Comparison of ENCODE assay signal across 10 mouse cellular contexts in the genomic region with DNA sequence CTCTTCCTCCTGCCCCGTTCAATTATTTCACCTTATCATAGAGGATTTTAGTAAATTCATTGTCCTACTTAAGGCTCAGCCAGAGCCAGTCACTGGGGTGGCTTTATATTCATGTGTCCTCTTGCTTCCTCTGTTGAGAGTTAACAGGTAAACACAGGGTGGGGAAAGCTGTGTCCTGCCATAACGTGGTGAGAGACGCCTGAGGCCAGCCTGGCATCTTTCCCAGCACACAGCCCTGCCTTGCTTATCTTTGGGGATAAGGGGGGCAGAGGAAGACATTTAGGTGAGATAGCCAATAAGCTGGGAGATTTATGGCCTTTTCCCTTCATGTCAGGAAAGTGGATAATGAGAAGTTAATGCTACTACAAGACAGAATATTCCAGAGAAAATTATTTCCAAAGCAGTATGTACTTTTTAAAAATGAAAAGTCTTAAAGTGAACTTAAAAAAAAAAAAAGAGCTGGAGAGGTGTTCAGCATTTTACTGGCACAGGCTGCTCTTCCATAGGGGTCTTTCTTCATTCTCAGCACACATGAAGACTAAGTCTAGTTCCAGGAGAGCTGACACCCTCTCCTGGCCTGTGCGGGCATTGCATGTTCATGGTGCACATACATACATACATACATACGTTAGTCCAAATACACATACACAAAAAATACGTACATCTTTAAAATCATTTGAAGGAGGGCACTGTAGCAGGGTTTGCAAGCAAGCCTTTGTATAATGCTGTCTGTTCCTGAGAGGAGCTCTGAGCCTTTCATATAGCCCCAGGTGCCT.
A peak's percentile ranks its signal among the peaks of the same experiment; 100 is the strongest.
DNase-seq lines count a peak whose midpoint lies in the region; ATAC-seq and TF ChIP-seq lines count a peak whose summit lies in the region.
"Had no signal": no experiment of that assay in that cellular context is flagged by ENCODE, and none has a peak within 500 bp of the region (broad histone marks: within the 10 kb centered on the region; RNA-seq: fewer than 3 reads in every experiment).

No protein-coding gene starts in this region.

- TF ChIP-seq CTCF in CH12.LX (conservative IDR thresholded peaks at IDR 0.05 in 1 of 2, IDR thresholded peaks at IDR 0.05 in 1 of 2; ENCODE audit: low read depth in 2 of 2, low read length in 2 of 2): peak in 1 of 2 experiments; percentile 40; a peak in 2 of 4 replicates
- peak; percentile 26; the same call in 1 of the 2 replicates for TF ChIP-seq CTCF in bone marrow, adult 2 months (IDR thresholded peaks at IDR 0.05; ENCODE audit: control insufficient read depth, insufficient read depth, low read length)
- TF ChIP-seq CTCF in liver, adult 2 months (IDR thresholded peaks at IDR 0.05; ENCODE audit: low read depth, low read length): peak; percentile 30; the same call in 1 of the 2 replicates

- H3K36me3 ChIP-seq in CH12.LX (replicated peaks in 1 of 2; ENCODE audit: control insufficient read depth in 1 of 2, insufficient read depth in 1 of 2, low read length in 1 of 2): peaks cover 22 to 83% of the 10 kb centered on the region in 2 experiments
- H3K36me3 ChIP-seq in liver, adult 2 months (ENCODE audit: control insufficient read depth, insufficient read depth, low read length): no peaks in the 10 kb centered on the region; the same call in 1 of the 2 replicates

- DNase-seq in heart, adult 18-20 months: peak; percentile 72 to 75
- DNase-seq in heart, postnatal 36 days: no peak
- no peak for DNase-seq in CH12.LX (ENCODE audit: extremely low read depth)
- DNase-seq in liver, adult 2 months (ENCODE audit: extremely low read depth, low read depth, low spot score): no peak
- DNase-seq in frontal cortex, adult 2 months (ENCODE audit: extremely low spot score in 1 of 2, low spot score in 1 of 2): no peak
- DNase-seq in thymus, adult 18-20 months: no peak
- DNase-seq: cerebellum, adult 9-11 months had no signal

- TF ChIP-seq RAD21 in CH12.LX (IDR thresholded peaks at IDR 0.05; ENCODE audit: low read depth, low read length): peak; percentile 13

- peaks cover 4% of the 10 kb centered on the region for H3K9me3 ChIP-seq in CH12.LX (replicated peaks; ENCODE audit: low read length)

- H3K4me2 ChIP-seq in CH12.LX (ENCODE audit: insufficient read depth, low read depth, poor library complexity, severe bottlenecking): no peak overlapping the region

- no peaks in the 10 kb centered on the region for H3K27me3 ChIP-seq in CH12.LX (replicated peaks)
- no peaks in the 10 kb centered on the region for H3K27me3 ChIP-seq in liver, adult 2 months (ENCODE audit: control insufficient read depth, insufficient read depth, low read length)

- H3K9ac ChIP-seq in CH12.LX (ENCODE audit: insufficient read depth, low read depth): no peak overlapping the region
- no peak overlapping the region for H3K9ac ChIP-seq in liver, adult 2 months (ENCODE audit: low read depth, low read length)

- no peak for ATAC-seq in monocyte, adult 5-6 weeks (replicated peaks; ENCODE audit: insufficient number of reproducible peaks, low FRiP score, low TSS enrichment, poor library complexity, severe bottlenecking)
- ATAC-seq: forebrain, embryonic 16.5 days had no signal

- H3K4me3 ChIP-seq in CH12.LX (replicated peaks in 1 of 3; ENCODE audit: low read depth in 2 of 3, low read length in 2 of 3, poor library complexity in 1 of 3): no peak overlapping the region
- H3K4me3 ChIP-seq in bone marrow, adult 2 months (replicated peaks; ENCODE audit: control insufficient read depth, low read depth, low read length): no peak overlapping the region
- H3K4me3 ChIP-seq in liver, adult 2 months (ENCODE audit: insufficient read depth, low read depth, low read length): no peak overlapping the region

- peaks cover 96% of the 10 kb centered on the region for H3K79me2 ChIP-seq in CH12.LX (replicated peaks; ENCODE audit: control insufficient read depth, extremely low read depth, insufficient read depth, poor library complexity, severe bottlenecking)
- peaks cover 74% of the 10 kb centered on the region for H3K79me2 ChIP-seq in liver, adult 2 months (ENCODE audit: control insufficient read depth, insufficient read depth, low read length)

- dilution Hi-C loops in CH12.LX (cut with MboI; ENCODE audit: extremely low pct_ligation_motif_present, extremely low pct_unique_long_range_greater_than_20kb, low sequenced_read_pairs): no loop called here

- no peak for TF ChIP-seq POLR2A in CH12.LX (IDR thresholded peaks at IDR 0.05; ENCODE audit: low read depth, low read length)
- no peak for TF ChIP-seq POLR2A in bone marrow, adult 2 months (IDR thresholded peaks at IDR 0.05; ENCODE audit: borderline replicate concordance, control insufficient read depth, low read depth, low read length)
- TF ChIP-seq POLR2A in liver, adult 2 months (IDR thresholded peaks at IDR 0.05; ENCODE audit: extremely low read depth, insufficient read depth, low read length): no peak

- H3K4me1 ChIP-seq in CH12.LX (ENCODE audit: control insufficient read depth in 1 of 2, insufficient read depth in 2 of 2): peaks cover 5 to 63% of the 10 kb centered on the region in 2 experiments
- H3K4me1 ChIP-seq in bone marrow, adult 2 months (ENCODE audit: control insufficient read depth, insufficient read depth, low read length): peaks cover 7% of the 10 kb centered on the region; the same call in 1 of the 2 replicates
- H3K4me1 ChIP-seq in liver, adult 2 months (ENCODE audit: control insufficient read depth, insufficient read depth, low read length): peaks cover 17% of the 10 kb centered on the region

- WGBS in bone marrow, adult 2 months: 68% methylated on average over 6 of the region's 6 CpGs
- WGBS in liver, adult 2 months: 63% methylated on average over 6 of the region's 6 CpGs

- intact Hi-C loops in heart, postnatal 36 days (cut with DNase I): loop anchor here (2.0 kb wide), 1 partner anchor 18 kb away; no protein-coding TSS in a partner anchor

- H3K27ac ChIP-seq in CH12.LX (ENCODE audit: insufficient read depth, low read depth): no peak overlapping the region
- H3K27ac ChIP-seq in bone marrow, adult 2 months (ENCODE audit: control insufficient read depth, insufficient read depth, low read depth, low read length, poor library complexity): no peak overlapping the region
- H3K27ac ChIP-seq in liver, adult 2 months (replicated peaks; ENCODE audit: insufficient read depth, low read depth, low read length): peak overlapping the region; percentile 37; the same call in 1 of the 2 replicates

- no peak for TF ChIP-seq EP300 in CH12.LX (IDR thresholded peaks at IDR 0.05; ENCODE audit: low read length)

- in situ Hi-C loops in CH12.LX (cut with MboI; ENCODE audit: low pct_ligation_motif_present, low pct_unique_long_range_greater_than_20kb, low sequenced_read_pairs): no loop called here

TF ChIP-seq in CH12.LX, 34 proteins besides CTCF, POLR2A, EP300 and RAD21:
- TF ChIP-seq SMC3 (IDR thresholded peaks at IDR 0.05; ENCODE audit: low read depth, low read length): peak; percentile 23; the same call in 1 of the 2 replicates
- no peak for TF ChIP-seq MAZ (IDR thresholded peaks at IDR 0.05; ENCODE audit: low read depth, low read length)

Comparison
In these comparisons a context has a peak if more than half of its experiments do, and no peak if none do; other contexts are left out.
1. DNase-seq: peak in heart, adult 18-20 months (2 of 2); none in heart, postnatal 36 days (0 of 2), CH12.LX (single experiment), liver, adult 2 months (single experiment), frontal cortex, adult 2 months (0 of 2) and thymus, adult 18-20 months (0 of 2).